Comparison of ENCODE assay signal across 18 mouse cellular contexts in the genomic region with DNA sequence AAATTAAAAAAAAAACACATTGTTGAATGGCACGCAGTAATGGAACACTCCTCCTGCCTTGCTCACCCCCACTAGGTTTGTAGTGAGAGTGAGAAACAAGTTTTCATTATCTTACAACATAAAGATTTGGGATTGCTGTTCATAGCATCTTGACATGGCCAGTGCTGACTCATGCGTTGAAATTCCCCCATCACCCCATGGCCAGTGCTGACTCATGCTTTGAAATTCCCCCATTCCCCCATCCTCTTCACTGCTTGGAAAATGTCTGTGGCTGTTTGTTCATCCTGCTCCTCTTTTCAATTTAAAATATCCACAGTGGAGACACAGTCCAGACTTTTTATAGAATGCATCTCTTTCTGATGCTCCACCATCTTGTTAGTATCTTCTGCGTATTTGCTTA.
"Had no signal": no experiment of that assay in that cellular context is flagged by ENCODE, and none has a peak within 500 bp of the region (broad histone marks: within the 10 kb centered on the region; RNA-seq: fewer than 3 reads in every experiment).

No protein-coding gene starts in this region.

- DNase-seq: kidney, postnatal 36 days; layer of hippocampus, adult 9-11 months; layer of hippocampus, postnatal 36 days; liver; liver, embryonic 13.5 days; liver, postnatal 0 days; lung, postnatal 14 days; retina, postnatal 1 day; right cerebral cortex, postnatal 4 days; spleen, adult 18-20 months; thymus, postnatal 4 days had no signal

- H3K9me3 ChIP-seq: limb, embryonic 12.5 days; liver, embryonic 13.5 days; lung, embryonic 15.5 days; megakaryocyte, embryonic 14.5 days; midbrain, embryonic 15.5 days; neural tube, embryonic 12.5 days had no signal

- H3K27me3 ChIP-seq: liver, embryonic 13.5 days; lung, embryonic 15.5 days had no signal

- H3K4me2 ChIP-seq: limb, embryonic 12.5 days; liver, embryonic 13.5 days; lung, embryonic 15.5 days; midbrain, embryonic 11.5 days; midbrain, embryonic 15.5 days; neural tube, embryonic 12.5 days had no signal

- H3K9ac ChIP-seq: limb, embryonic 12.5 days; liver, embryonic 13.5 days; liver, postnatal 0 days; lung, embryonic 15.5 days; midbrain, embryonic 15.5 days; neural tube, embryonic 12.5 days had no signal

- H3K4me1 ChIP-seq: liver, embryonic 13.5 days had no signal

- H3K27ac ChIP-seq: limb, embryonic 12.5 days; liver, embryonic 13.5 days; lung, embryonic 15.5 days; macrophage; midbrain, embryonic 15.5 days; neural tube, embryonic 12.5 days had no signal

- H3K36me3 ChIP-seq: limb, embryonic 12.5 days; liver, embryonic 13.5 days; lung, embryonic 15.5 days; midbrain, embryonic 15.5 days; neural tube, embryonic 12.5 days had no signal

- ATAC-seq: liver, postnatal 0 days; midbrain, embryonic 15.5 days had no signal

- H3K4me3 ChIP-seq: limb, embryonic 12.5 days; liver, embryonic 13.5 days; lung, embryonic 15.5 days; megakaryocyte, embryonic 14.5 days; midbrain, embryonic 15.5 days; neural tube, embryonic 12.5 days had no signal
